Mouse (Mus musculus): ENCODE measurements around the gene Hipk2.

Gene Hipk2

DNA sequence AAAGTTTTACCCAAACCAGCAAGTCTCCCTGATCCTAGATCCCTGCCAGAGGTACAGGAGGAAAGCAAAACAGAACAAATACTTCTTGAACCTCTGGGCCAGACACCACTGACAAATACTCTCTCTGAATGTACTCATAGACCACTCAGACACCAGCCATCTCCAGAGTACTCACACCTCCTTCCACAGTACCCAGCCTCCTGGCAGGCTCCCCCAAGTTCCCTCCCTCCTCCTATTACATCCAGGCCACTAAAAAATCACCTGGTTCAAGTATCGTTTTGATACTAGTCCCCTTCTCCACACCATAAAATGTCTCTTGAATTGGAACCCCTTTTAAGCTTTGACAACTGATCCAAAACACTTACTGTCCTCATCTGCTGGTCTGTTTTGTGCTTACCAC lies 8.7 kb downstream of the Hipk2 start:
- no peak for DNase-seq (ENCODE audit: low read depth, low spot score)

GRCm38 (mm10) chr6:38866761-38867160 lies 9.2 kb downstream of the Hipk2 start:
- DNase-seq (ENCODE audit: low read depth, low spot score) = no peak

DNA sequence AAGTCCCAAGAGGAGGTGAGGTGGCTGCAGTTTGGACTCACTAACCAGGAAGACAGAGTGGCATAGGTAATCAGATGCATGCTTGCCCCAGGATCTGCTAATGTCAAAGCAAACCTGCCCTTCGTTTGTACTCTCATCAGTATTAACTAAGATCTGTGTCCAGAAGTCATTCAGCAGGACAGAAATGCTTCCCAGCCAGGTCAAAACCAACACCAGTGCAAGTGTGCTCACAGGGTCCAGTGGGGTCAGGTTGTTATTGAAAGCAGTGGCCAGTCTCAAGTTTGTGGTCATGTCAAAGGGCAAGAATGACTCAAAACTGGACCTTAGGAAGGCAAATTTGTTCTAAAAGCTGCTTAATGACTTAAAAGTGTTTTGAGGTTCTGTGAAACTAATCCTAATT lies 9.6 kb downstream of the Hipk2 start:
- DNase-seq (ENCODE audit: low read depth, low spot score) = no peak

- no peak for DNase-seq (ENCODE audit: low read depth, low spot score)
These were observed 10.2 kb downstream of the Hipk2 start for GRCm38 (mm10) chr6:38865805-38866204.

DNA sequence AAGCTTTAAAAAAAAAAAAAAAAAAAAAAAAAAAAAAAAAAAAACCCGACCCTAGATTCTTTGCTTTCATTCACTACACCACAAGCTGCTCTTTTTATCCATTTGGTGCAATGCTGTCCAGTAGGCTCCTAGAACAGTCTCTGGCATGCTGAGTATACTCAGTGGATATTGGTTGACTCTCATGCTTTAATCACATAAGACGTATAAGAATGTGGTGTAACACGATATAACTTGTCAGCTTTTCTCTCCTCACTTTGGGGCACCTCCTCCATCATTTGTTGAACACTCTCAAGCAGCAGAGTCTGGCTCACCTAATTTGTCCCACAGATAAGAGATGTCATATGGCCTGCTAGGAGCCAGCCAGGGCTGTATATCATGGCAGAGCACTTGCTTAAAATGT lies 12.4 kb downstream of the Hipk2 start:
- DNase-seq (ENCODE audit: low read depth, low spot score) = no peak

DNA sequence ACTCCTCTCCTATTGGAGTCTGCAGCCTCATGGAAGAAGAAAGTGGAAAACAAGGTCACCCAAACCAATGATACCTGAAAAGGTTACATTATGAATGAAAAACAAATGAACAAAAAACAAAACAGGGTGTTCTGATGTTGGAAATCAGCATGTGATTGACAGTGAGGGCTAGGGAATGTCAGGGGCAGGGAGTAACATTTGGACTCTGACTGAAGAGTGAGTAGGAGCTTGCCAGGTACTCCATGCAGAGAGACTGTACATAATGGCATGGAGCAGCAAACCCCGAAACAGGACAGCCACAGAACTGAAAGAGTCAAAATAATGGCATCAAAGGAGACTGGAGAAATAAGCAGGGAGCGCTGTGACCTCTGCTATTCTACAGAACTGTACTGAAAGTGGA lies 15.7 kb downstream of the Hipk2 start:
- no peak for DNase-seq (ENCODE audit: low read depth, low spot score)

- no peak for DNase-seq (ENCODE audit: low read depth, low spot score)
These were observed 16.1 kb downstream of the Hipk2 start for GRCm38 (mm10) chr6:38859819-38860218.

- DNase-seq (ENCODE audit: low read depth, low spot score) = no peak
These were observed 22.4 kb downstream of the Hipk2 start for GRCm38 (mm10) chr6:38853561-38853992.

GRCm38 (mm10) chr6:38851740-38852139 lies 24.2 kb downstream of the Hipk2 start:
- DNase-seq (ENCODE audit: low read depth, low spot score) = no peak

DNA sequence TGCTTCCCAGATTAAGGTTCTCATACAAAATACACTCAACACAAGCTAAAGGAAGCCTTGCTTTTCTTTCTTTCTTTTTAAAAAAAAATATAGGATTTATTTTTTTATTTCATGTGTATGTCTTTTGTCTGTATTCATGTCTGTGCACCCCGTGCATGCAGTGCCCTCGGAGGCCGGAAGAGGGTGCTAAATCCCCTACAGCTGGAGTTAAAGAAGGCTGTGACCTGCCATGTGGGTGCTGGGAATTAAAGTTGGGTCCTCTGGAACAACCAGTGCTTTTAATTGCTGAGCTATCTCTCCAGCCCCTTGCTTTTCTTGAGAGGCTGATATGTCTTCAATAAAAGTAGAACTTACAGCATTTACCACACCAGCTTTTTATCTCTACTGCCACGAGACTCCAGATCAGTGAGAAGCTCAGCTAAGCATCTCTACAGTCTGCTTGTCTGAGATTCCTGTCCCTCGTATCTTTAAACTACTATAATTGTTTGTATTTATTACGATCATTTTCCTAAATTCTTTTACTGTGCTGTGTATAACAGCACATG lies 25.2 kb downstream of the Hipk2 start:
- DNase-seq (ENCODE audit: low read depth, low spot score) = no peak

GRCm38 (mm10) chr6:38847958-38848910 lies 27.7 kb downstream of the Hipk2 start:
- DNase-seq (ENCODE audit: low read depth, low spot score) = no peak

DNA sequence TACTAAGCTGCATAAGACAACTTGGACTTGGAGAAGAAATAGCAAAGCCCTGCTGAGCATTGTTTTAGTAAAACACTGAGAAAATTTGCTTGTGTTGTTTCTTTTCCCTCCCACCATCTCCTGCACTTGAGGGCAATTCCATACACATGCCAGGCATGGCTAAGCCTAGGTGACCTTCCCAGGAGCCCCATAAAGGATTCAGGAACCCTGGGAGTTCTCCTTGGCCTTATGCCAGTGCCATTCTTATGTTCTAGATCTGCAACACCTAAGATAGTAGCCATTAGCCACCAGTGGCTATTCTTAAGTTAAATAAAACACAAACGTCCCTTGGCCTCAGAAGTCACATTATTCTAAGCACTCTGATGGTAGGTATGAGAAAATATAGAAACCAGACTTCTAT lies 28.5 kb downstream of the Hipk2 start:
- no peak for DNase-seq (ENCODE audit: low read depth, low spot score)

DNA sequence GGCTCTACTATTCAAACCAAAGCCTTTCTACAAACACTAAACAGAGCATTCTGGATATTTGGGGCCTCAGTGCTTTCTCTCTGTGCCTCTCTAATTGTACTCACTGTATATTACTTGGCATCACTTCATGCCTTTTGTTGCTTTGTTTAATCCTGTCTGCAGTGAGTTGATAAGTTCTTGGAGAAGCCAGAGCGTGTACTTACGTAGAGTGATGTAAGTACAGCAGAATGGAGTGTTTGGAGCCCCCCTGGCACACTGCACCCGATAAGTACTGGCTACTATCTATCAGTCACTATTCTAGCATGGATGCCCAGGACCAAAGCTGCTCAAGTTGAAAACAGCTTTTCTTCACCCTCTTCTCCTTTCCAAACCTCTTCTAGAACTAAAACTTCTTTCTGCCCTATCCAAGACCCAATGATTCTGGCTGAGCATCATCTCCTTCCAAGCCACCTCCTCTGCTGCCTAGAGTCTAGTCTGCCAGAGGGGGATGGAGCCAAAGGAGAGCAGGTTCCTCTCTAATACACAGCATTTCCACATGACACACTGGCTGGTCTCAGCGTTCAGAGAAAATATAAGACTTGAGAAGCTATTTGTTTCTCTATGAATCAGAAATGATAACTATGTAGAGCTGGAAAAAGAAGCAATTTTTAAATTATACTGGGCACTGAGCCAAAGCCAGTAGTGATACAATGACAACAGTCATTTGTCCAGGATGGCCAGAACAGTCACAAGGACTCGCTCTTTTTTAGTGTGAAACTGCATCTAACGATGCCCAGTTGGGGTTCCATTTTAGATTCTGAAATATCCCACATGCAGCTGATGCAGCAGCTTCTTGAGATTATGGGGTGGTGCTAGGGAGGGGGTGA lies 29.4 kb downstream of the Hipk2 start:
- DNase-seq (ENCODE audit: low read depth, low spot score) = no peak

DNA sequence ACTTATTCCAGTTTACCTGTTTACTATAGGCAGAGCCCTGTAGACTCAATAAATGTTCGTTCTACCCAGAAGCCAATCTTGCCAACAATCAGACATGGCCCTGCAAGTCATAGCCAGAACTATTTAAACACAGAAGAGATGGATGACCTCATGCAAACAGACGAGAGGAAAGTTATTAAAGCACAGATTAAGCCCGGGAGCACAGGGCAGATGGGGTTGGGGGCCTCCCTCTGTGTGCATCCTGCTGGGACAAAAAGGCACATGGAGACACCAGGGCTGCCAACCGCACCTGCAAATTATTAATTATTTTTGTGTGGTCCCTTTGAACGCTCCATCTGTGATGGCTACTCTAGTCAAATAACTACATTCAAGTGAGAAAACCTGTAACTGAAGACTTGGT lies 30.1 kb downstream of the Hipk2 start:
- no peak for DNase-seq (ENCODE audit: low read depth, low spot score)

DNA sequence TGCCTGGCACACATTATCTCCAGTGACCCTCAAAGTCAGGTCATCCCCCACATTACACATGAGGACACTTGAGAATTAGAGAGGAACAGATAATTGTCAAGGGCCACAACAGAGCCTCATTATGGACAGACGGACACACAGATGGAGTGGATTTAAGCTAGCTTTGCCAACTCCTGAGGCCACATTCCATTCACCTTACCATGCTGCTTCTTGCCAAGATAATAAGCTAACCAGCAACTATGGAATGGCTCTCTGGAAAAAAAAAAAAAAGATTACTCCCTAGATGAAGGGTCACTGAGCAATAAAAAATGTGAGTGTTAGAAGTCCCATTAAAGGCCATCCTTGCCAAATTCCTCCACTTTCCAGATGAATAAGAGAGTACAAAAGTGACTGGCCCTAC lies 30.8 kb downstream of the Hipk2 start:
- no peak for DNase-seq (ENCODE audit: low read depth, low spot score)

- DNase-seq (ENCODE audit: low read depth, low spot score) = no peak
These were observed 34.4 kb downstream of the Hipk2 start for GRCm38 (mm10) chr6:38841551-38841950.

GRCm38 (mm10) chr6:38840780-38841179 lies 35.2 kb downstream of the Hipk2 start:
- DNase-seq (ENCODE audit: low read depth, low spot score) = no peak

- no peak for DNase-seq (ENCODE audit: low read depth, low spot score)
These were observed 35.6 kb downstream of the Hipk2 start for GRCm38 (mm10) chr6:38840380-38840779.

DNA sequence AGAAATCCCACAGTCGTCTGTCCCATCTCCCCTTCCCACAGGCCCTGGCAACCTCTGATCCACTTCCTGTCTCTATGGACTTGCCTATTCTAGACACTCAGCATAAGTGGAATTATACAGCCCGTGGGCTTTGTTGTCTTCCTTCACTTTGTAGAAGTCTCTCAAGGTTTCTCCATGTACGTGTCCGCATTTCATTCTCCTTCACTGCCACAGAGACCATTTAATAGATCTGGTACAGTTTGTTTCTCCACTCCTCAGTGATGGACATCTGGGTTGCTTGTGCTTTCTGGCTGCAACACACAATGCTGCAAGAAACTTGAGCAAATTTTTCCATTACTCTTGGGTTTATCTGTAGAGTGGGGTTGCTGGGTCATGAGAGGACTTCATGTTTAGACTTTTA lies 36.1 kb downstream of the Hipk2 start:
- no peak for DNase-seq (ENCODE audit: low read depth, low spot score)

- DNase-seq (ENCODE audit: low read depth, low spot score) = no peak
These were observed 37.9 kb downstream of the Hipk2 start for GRCm38 (mm10) chr6:38838061-38838460.

DNA sequence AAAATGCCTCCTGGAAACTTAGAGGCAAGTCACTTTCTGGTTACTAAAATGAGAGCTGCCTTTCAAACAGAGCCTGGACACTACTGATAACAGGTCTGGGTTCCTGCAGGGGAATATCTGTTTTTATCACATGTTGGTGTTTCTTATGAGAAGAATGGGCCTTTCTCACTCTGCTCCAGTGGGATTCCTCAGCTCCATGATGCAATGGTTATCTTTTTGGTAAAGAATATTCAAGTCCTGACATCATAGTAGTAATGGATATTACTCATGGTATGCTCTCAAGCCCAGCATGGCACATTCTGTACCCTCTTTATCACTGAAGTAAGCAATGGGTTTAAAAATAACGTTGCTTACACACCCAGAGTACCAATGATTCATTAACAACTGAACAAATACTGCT lies 40.7 kb downstream of the Hipk2 start:
- no peak for DNase-seq (ENCODE audit: low read depth, low spot score)

DNA sequence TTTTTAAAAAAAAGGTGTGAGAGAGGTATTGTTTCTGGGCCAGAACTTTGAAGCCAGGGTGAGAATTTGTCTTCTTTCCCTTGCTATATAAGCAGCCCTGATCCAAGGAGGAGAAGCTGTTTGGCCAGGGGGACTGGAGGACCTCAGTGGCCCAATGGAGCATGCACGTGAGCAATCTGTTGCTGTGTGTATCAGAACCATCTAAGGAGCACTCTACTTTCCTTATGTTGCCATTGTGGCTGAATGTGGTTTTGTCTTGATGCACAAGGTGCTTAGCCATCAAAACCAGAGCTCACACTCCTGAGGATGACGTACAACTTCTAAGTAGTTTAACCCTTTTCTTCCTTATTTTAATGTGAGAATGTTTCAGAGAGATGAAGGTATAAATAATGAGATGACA lies 41.2 kb downstream of the Hipk2 start:
- DNase-seq (ENCODE audit: low read depth, low spot score) = no peak
